Mouse (Mus musculus): ENCODE measurements around the gene Adam11. TPM values are rescaled to one million over a fixed set of nuclear protein-coding genes. Genes with fewer than 3 reads are reported as not detected.

Gene Adam11
- total RNA-seq, 1 experiment from 2014 or later: 4.7 TPM

GRCm38 (mm10) chr11:102827097-102827496 is 65.9 kb downstream of the Adam11 start:
- DNase-seq: no peak

Other genes starting within 250 kb of the Adam11 start
- gene Gpatch8, start 205.0 kb upstream of the Adam11 start, total RNA-seq (2021): 32.2 and 33.4 TPM in 2 replicates
- gene Gm11627, start 182.0 kb upstream of the Adam11 start, total RNA-seq (2021): not detected in 2 replicates
- gene Fzd2, start 157.0 kb upstream of the Adam11 start, total RNA-seq (2021): 3.8 and 4.9 TPM in 2 replicates
- gene Meioc, start 97.7 kb upstream of the Adam11 start, total RNA-seq (2021): 0.06 TPM in 1 of 2 replicates, not detected in the other
- gene Ccdc43, start 63.7 kb upstream of the Adam11 start, total RNA-seq (2021): 23.3 and 29.1 TPM in 2 replicates
- gene Gjc1, start 58.3 kb downstream of the Adam11 start, total RNA-seq (2021): 20.0 and 22.7 TPM in 2 replicates
- 0.76 TPM in 1 of 2 replicates, not detected in the other for gene Higd1b, start 74.4 kb downstream of the Adam11 start, total RNA-seq (2021)
- gene Eftud2, start 119.5 kb downstream of the Adam11 start, total RNA-seq (2021): 77.2 and 81.2 TPM in 2 replicates
- 1.0 TPM in 1 of 2 replicates, not detected in the other for gene Ccdc103, start 119.8 kb downstream of the Adam11 start, total RNA-seq (2021)
- not detected in 2 replicates for gene Fam187a, start 123.7 kb downstream of the Adam11 start, total RNA-seq (2021)
- gene Gfap, start 139.5 kb downstream of the Adam11 start, total RNA-seq (2021): 0.36 and 0.48 TPM in 2 replicates
- gene Kif18b, start 163.7 kb downstream of the Adam11 start, total RNA-seq (2021): 4.1 and 5.3 TPM in 2 replicates
- 34.9 and 49.7 TPM in 2 replicates for gene C1ql1, start 185.2 kb downstream of the Adam11 start, total RNA-seq (2021)

Measured in adrenal gland, postnatal 25 days (tissue).